Mouse (Mus musculus): ENCODE data around the gene Gm45213. TPM values are rescaled to one million over a fixed set of nuclear protein-coding genes. Genes with fewer than 3 reads are reported as not detected.
"Not testable (repeated sequence)": the region's sequence is repeated elsewhere in the genome, so short reads cannot be mapped to it uniquely, and the experiment has no call there.

Gene Gm45213
- polyA plus RNA-seq, 1 experiment from 2014 or later, result not detected

- H3K36me3 ChIP-seq; H3K9me3 ChIP-seq; ATAC-seq (ENCODE audit: extremely low read depth, insufficient number of reproducible peaks, low FRiP score, low TSS enrichment); H3K4me3 ChIP-seq; H3K9ac ChIP-seq; H3K27ac ChIP-seq (replicated peaks); H3K4me1 ChIP-seq; H3K27me3 ChIP-seq (replicated peaks); H3K4me2 ChIP-seq: not testable (repeated sequence)
- 12% methylated on average over 2 of the region's 2 CpGs for WGBS
Measured at GRCm38 (mm10) chr7:66055356-66055755, 12.0 kb downstream of the Gm45213 start.

DNA sequence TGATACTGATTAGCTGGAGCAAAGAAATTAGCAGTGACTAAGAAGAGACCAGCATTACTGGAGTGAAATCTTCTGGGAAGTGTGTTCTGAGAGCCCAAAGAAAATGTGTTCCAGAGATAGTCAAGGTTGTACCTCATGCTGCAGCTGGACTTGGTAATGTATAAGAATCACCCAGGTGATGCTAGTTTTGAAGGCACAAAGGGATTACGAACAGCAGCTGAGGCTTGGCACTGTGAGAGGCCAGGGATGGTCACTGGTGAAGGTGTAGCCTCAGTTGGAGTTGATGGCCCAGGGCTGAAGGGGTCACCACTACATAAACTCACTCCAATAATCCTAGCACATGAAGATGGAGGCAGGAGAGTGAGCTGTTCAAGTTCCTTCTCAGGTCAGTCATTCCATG is 15.3 kb downstream of the Gm45213 start, which contains the start of gene Snrpa1:
Snrpa1 (plus strand) TSS at position 301 of the 400 bp plus-strand sequence.
- H3K4me1 ChIP-seq, result peaks cover 15% of the 10 kb centered on the region
- H3K9ac ChIP-seq, result peak within 1 kb of the TSS; percentile 98
- H3K27ac ChIP-seq (replicated peaks), result peak within 1 kb of the TSS; percentile 59; the same call in 1 of the 2 replicates
- peaks cover 12% of the 10 kb centered on the region for H3K36me3 ChIP-seq
- WGBS, result 61% methylated on average over 1 of the region's 1 CpGs
- H3K9me3 ChIP-seq, result no peaks in the 10 kb centered on the region
- no peak for ATAC-seq (ENCODE audit: extremely low read depth, insufficient number of reproducible peaks, low FRiP score, low TSS enrichment)
- peak within 1 kb of the TSS; percentile 97 for H3K4me3 ChIP-seq
- H3K4me2 ChIP-seq, result peak within 1 kb of the TSS; percentile 90
- H3K27me3 ChIP-seq (replicated peaks), result peaks cover 4% of the 10 kb centered on the region; the same call in 1 of the 2 replicates

- Histone ChIP-seq H3K27me3 (replicated peaks) (peaks cover 4% of the 10 kb centered on the region; the same call in 1 of the 2 replicates), H3K9ac (peak overlapping the region; percentile 98), H3K36me3 (peaks cover 25% of the 10 kb centered on the region), H3K4me2 (peak overlapping the region; percentile 90), H3K4me1 (peaks cover 15% of the 10 kb centered on the region), H3K27ac (replicated peaks) (peak overlapping the region; percentile 59), H3K9me3 (no peaks in the 10 kb centered on the region), H3K4me3 (peak overlapping the region; percentile 97)
- peak; percentile 86 for ATAC-seq (ENCODE audit: extremely low read depth, insufficient number of reproducible peaks, low FRiP score, low TSS enrichment)
- WGBS, result under 1% methylated on average over 64 of the region's 64 CpGs
Measured at GRCm38 (mm10) chr7:66060066-66060956, 16.9 kb downstream of the Gm45213 start.

DNA sequence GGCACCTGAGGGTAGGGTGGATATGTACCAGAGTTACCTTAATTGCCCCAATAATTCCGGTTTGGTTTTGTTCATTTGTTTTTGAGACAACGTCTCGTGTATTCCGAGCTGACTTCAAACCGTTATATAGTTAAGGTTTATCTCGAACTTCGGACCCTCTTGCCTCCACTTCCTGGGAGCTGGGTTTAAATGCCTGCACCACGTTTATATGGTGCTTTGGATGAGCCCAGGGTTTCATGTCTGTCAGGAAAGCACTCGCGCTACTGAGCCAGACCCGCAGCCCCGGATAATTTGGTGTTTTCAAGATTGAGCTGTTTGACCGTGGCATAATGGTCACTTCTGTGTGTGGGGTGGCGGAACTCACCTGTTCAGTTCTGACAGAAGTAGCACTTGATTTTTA is 17.7 kb downstream of the Gm45213 start:
- Histone ChIP-seq H3K4me1 (peaks cover 15% of the 10 kb centered on the region), H3K27ac (replicated peaks) (0 out of 2 replicates have a peak overlapping the region, but pooled peaks have one; percentile 58), H3K4me3 (peak overlapping the region; percentile 97), H3K9me3 (no peaks in the 10 kb centered on the region), H3K27me3 (replicated peaks) (peaks cover 4% of the 10 kb centered on the region; the same call in 1 of the 2 replicates), H3K4me2 (peak overlapping the region; percentile 90), H3K36me3 (peaks cover 31% of the 10 kb centered on the region), H3K9ac (peak overlapping the region; percentile 98)
- WGBS, result 2% methylated on average over 14 of the region's 14 CpGs
- ATAC-seq (ENCODE audit: extremely low read depth, insufficient number of reproducible peaks, low FRiP score, low TSS enrichment), result no peak

DNA sequence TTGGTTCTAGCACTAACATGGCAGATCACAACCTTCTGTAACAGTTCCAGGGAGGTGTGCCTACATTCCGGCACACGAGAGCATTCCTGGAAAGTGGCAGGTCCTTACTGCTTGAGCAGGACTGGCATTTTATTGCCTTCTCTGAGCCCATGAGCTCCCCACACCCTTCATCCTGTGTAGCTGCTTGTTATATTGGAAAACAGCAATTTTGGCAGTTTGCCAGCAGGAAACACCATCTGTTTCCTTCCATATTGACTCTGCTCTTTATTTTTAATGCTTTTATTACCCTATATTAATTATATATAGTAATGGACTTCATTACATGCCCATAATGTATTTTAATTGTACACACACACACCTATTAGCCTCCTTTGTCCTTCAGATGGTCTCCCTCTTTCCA is 33.0 kb downstream of the Gm45213 start:
- Histone ChIP-seq H3K4me3 (no peak overlapping the region), H3K9me3 (no peaks in the 10 kb centered on the region), H3K27ac (replicated peaks) (no peak overlapping the region), H3K9ac (no peak overlapping the region), H3K4me2 (no peak overlapping the region), H3K36me3 (peaks cover 65% of the 10 kb centered on the region), H3K4me1 (peaks cover 23% of the 10 kb centered on the region), H3K27me3 (replicated peaks) (no peaks in the 10 kb centered on the region)
- ATAC-seq (ENCODE audit: extremely low read depth, insufficient number of reproducible peaks, low FRiP score, low TSS enrichment), result no peak
- WGBS, result 85% methylated on average over 2 of the region's 2 CpGs

- WGBS, result under 1% methylated on average over 65 of the region's 65 CpGs
Measured at GRCm38 (mm10) chr7:66079364-66080230, 36.2 kb downstream of the Gm45213 start, which contains the start of gene Selenos. Gene Selenos, plus strand, starts transcription at chr7:66079649.

GRCm38 (mm10) chr7:66080231-66080613 is 36.8 kb downstream of the Gm45213 start:
- Histone ChIP-seq H3K9ac (peak overlapping the region; percentile 90), H3K4me2 (peak overlapping the region; percentile 93), H3K27me3 (replicated peaks) (no peaks in the 10 kb centered on the region), H3K36me3 (peaks cover 60% of the 10 kb centered on the region), H3K27ac (replicated peaks) (peak overlapping the region; percentile 84), H3K4me1 (peaks cover 30% of the 10 kb centered on the region), H3K9me3 (no peaks in the 10 kb centered on the region), H3K4me3 (peak overlapping the region; percentile 88)
- WGBS, result 43% methylated on average over 5 of the region's 5 CpGs
- no peak for ATAC-seq (ENCODE audit: extremely low read depth, insufficient number of reproducible peaks, low FRiP score, low TSS enrichment)

More at GRCm38 (mm10) chr7:66079364-66080230, 36.2 kb downstream of the Gm45213 start, which contains the start of gene Selenos:
- H3K36me3 ChIP-seq, result peaks cover 60% of the 10 kb centered on the region
- peak within 1 kb of the TSS; percentile 88 for H3K4me3 ChIP-seq
- peak within 1 kb of the TSS; percentile 84 for H3K27ac ChIP-seq (replicated peaks)
- peak; percentile 100 for ATAC-seq (ENCODE audit: extremely low read depth, insufficient number of reproducible peaks, low FRiP score, low TSS enrichment)
- no peaks in the 10 kb centered on the region for H3K27me3 ChIP-seq (replicated peaks)
- H3K9me3 ChIP-seq, result no peaks in the 10 kb centered on the region
- H3K4me2 ChIP-seq, result peak within 1 kb of the TSS; percentile 93
- peak within 1 kb of the TSS; percentile 90 for H3K9ac ChIP-seq
- peaks cover 30% of the 10 kb centered on the region for H3K4me1 ChIP-seq

- Histone ChIP-seq H3K4me3 (no peak overlapping the region), H3K27ac (replicated peaks) (no peak overlapping the region), H3K4me2 (no peak overlapping the region), H3K9ac (no peak overlapping the region), H3K9me3 (no peaks in the 10 kb centered on the region), H3K27me3 (replicated peaks) (no peaks in the 10 kb centered on the region), H3K36me3 (peaks cover 71% of the 10 kb centered on the region), H3K4me1 (peaks cover 25% of the 10 kb centered on the region)
- no peak for ATAC-seq (ENCODE audit: extremely low read depth, insufficient number of reproducible peaks, low FRiP score, low TSS enrichment)
- WGBS, result 89% methylated on average over 6 of the region's 6 CpGs
Measured at GRCm38 (mm10) chr7:66083757-66084156, 40.4 kb downstream of the Gm45213 start.

- no peaks in the 10 kb centered on the region for H3K27me3 ChIP-seq (replicated peaks)
- H3K27ac ChIP-seq (replicated peaks), result no peak overlapping the region
- no peak overlapping the region for H3K4me2 ChIP-seq
- H3K36me3 ChIP-seq, result peaks cover 79% of the 10 kb centered on the region
- WGBS, result 78% methylated on average over 7 of the region's 7 CpGs
- H3K4me1 ChIP-seq, result peaks cover 22% of the 10 kb centered on the region
- ATAC-seq (ENCODE audit: extremely low read depth, insufficient number of reproducible peaks, low FRiP score, low TSS enrichment), result no peak
- H3K9ac ChIP-seq, result no peak overlapping the region
- no peak overlapping the region for H3K4me3 ChIP-seq
- H3K9me3 ChIP-seq, result no peaks in the 10 kb centered on the region
Measured at GRCm38 (mm10) chr7:66084546-66084945, 41.1 kb downstream of the Gm45213 start.

- 89% methylated on average over 4 of the region's 4 CpGs for WGBS
Measured at GRCm38 (mm10) chr7:66087652-66088051, 44.2 kb downstream of the Gm45213 start.

GRCm38 (mm10) chr7:66088077-66088476 is 44.7 kb downstream of the Gm45213 start:
- Histone ChIP-seq H3K4me3 (no peak overlapping the region), H3K9ac (no peak overlapping the region), H3K9me3 (no peaks in the 10 kb centered on the region), H3K4me1 (peaks cover 2% of the 10 kb centered on the region; the same call in 1 of the 2 replicates), H3K27me3 (replicated peaks) (no peaks in the 10 kb centered on the region), H3K4me2 (no peak overlapping the region), H3K27ac (replicated peaks) (no peak overlapping the region), H3K36me3 (peaks cover 99% of the 10 kb centered on the region)
- WGBS, result 76% methylated on average over 2 of the region's 2 CpGs
- ATAC-seq (ENCODE audit: extremely low read depth, insufficient number of reproducible peaks, low FRiP score, low TSS enrichment), result no peak

More at GRCm38 (mm10) chr7:66087652-66088051, 44.2 kb downstream of the Gm45213 start:
- Histone ChIP-seq H3K27me3 (replicated peaks) (no peaks in the 10 kb centered on the region), H3K36me3 (peaks cover 100% of the 10 kb centered on the region), H3K9ac (no peak overlapping the region), H3K9me3 (no peaks in the 10 kb centered on the region), H3K27ac (replicated peaks) (no peak overlapping the region), H3K4me1 (peaks cover 2% of the 10 kb centered on the region; the same call in 1 of the 2 replicates), H3K4me3 (no peak overlapping the region), H3K4me2 (no peak overlapping the region)
- ATAC-seq (ENCODE audit: extremely low read depth, insufficient number of reproducible peaks, low FRiP score, low TSS enrichment), result no peak
